Mouse (Mus musculus): Measurements from ENCODE around the gene Sec11a. TPM values are rescaled to one million over a fixed set of nuclear protein-coding genes. Genes with fewer than 3 reads are reported as not detected.

Sec11a gene
- total RNA-seq, 1 experiment: 171 TPM

- no peaks in the 10 kb centered on the region for H3K9me3 ChIP-seq (ENCODE audit: control insufficient read depth, insufficient read depth, low read depth, low read length)
- no peak overlapping the region for H3K4me3 ChIP-seq (ENCODE audit: insufficient read depth in 1 of 2, low read depth in 1 of 2, low read length in 2 of 2, poor library complexity in 1 of 2, severe bottlenecking in 1 of 2)
- no peak overlapping the region for H3K9ac ChIP-seq (ENCODE audit: insufficient read depth, low read depth, low read length, poor library complexity, severe bottlenecking)
- H3K27ac ChIP-seq (ENCODE audit: insufficient read depth, low read depth, low read length, poor library complexity, severe bottlenecking): no peak overlapping the region
- no peak for DNase-seq (ENCODE audit: low read depth, low spot score)
- TF ChIP-seq MAFK (IDR thresholded peaks at IDR 0.05; ENCODE audit: insufficient read depth, low read depth, low read length) (no peak), ZC3H11A (IDR thresholded peaks at IDR 0.05; ENCODE audit: borderline replicate concordance, low read depth, low read length) (no peak), CHD2 (IDR thresholded peaks at IDR 0.05; ENCODE audit: low read depth, low read length) (no peak), ZNF384 (IDR thresholded peaks at IDR 0.05; ENCODE audit: low read depth, low read length) (no peak), HCFC1 (IDR thresholded peaks at IDR 0.05; ENCODE audit: borderline replicate concordance, insufficient read depth, low read length) (no peak)
- peaks cover 0 to 4% of the 10 kb centered on the region in 2 experiments; a peak in 1 of 4 replicates for H3K4me1 ChIP-seq (ENCODE audit: control insufficient read depth in 2 of 2, insufficient read depth in 2 of 2, low read length in 2 of 2, poor library complexity in 1 of 2)
- H3K36me3 ChIP-seq (ENCODE audit: control insufficient read depth, insufficient read depth, low read length, poor library complexity, severe bottlenecking): no peaks in the 10 kb centered on the region
- in situ Hi-C loops (cut with MboI; ENCODE audit: low sequenced_read_pairs in 2 of 2, unreplicated experiment in 2 of 2): no loop called here
Observed at GRCm38 (mm10) chr7:80866514-80867147, 80.9 kb downstream of the Sec11a start.

DNA sequence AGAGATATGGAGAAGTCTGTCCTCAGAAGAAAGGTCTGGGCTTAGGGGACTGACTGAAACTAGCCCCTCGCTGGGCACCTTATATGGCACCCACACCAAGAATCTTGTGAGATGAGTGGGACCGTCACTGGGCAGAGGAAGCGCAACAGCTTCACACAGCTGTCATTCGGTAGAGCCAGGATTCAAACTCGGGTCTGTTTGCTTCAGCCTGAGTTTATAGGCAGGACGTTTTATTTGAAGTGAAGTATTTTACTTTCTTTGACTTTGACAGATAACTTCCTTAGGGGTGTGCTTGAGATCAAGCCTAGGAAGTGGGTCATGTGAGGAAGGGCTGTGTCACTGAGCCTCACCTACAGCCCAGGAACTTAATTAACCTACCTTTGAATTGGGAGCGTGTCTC, 82.1 kb downstream of the Sec11a start:
- no peak for DNase-seq (ENCODE audit: low read depth, low spot score)
- no peaks in the 10 kb centered on the region for H3K36me3 ChIP-seq (ENCODE audit: control insufficient read depth, insufficient read depth, low read length, poor library complexity, severe bottlenecking)
- no peak for TF ChIP-seq ZNF384 (IDR thresholded peaks at IDR 0.05; ENCODE audit: low read depth, low read length)
- TF ChIP-seq MAFK (IDR thresholded peaks at IDR 0.05; ENCODE audit: insufficient read depth, low read depth, low read length): no peak
- no peak for TF ChIP-seq ZC3H11A (IDR thresholded peaks at IDR 0.05; ENCODE audit: borderline replicate concordance, low read depth, low read length)
- TF ChIP-seq CHD2 (IDR thresholded peaks at IDR 0.05; ENCODE audit: low read depth, low read length): no peak
- TF ChIP-seq HCFC1 (IDR thresholded peaks at IDR 0.05; ENCODE audit: borderline replicate concordance, insufficient read depth, low read length): no peak
- H3K27ac ChIP-seq (ENCODE audit: insufficient read depth, low read depth, low read length, poor library complexity, severe bottlenecking): no peak overlapping the region
- H3K9ac ChIP-seq (ENCODE audit: insufficient read depth, low read depth, low read length, poor library complexity, severe bottlenecking): no peak overlapping the region
- no peaks in the 10 kb centered on the region for H3K9me3 ChIP-seq (ENCODE audit: control insufficient read depth, insufficient read depth, low read depth, low read length)
- no peak overlapping the region for H3K4me3 ChIP-seq (ENCODE audit: insufficient read depth in 1 of 2, low read depth in 1 of 2, low read length in 2 of 2, poor library complexity in 1 of 2, severe bottlenecking in 1 of 2)
- in situ Hi-C loops (cut with MboI; ENCODE audit: low sequenced_read_pairs in 2 of 2, unreplicated experiment in 2 of 2): no loop called here
- H3K4me1 ChIP-seq (ENCODE audit: control insufficient read depth in 2 of 2, insufficient read depth in 2 of 2, low read length in 2 of 2, poor library complexity in 1 of 2): peaks cover 0 to 4% of the 10 kb centered on the region in 2 experiments; a peak in 1 of 4 replicates

DNA sequence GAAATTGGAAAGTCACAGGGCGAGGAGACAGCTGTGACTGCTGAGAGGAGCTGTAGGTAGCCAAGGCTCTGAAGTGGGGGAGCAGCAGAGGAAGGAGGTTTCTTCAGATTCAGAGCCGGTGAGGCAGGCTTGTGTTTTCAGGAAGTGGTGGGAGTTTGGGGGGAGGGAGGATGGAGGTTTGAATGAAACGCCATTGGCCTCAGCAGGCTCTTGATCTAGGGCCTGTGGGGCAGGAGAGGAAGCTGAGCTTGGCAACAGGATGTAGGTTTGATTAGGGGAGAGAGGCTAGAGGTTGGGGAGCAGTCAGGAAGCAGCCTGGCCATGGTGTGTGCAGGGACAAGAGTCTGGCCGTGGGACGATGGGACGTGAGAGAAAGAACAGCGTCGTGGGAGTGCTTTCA, 82.7 kb downstream of the Sec11a start:
- peaks cover 0 to 6% of the 10 kb centered on the region in 2 experiments; a peak in 1 of 4 replicates for H3K4me1 ChIP-seq (ENCODE audit: control insufficient read depth in 2 of 2, insufficient read depth in 2 of 2, low read length in 2 of 2, poor library complexity in 1 of 2)
- H3K4me3 ChIP-seq (ENCODE audit: insufficient read depth in 1 of 2, low read depth in 1 of 2, low read length in 2 of 2, poor library complexity in 1 of 2, severe bottlenecking in 1 of 2): no peak overlapping the region
- H3K9ac ChIP-seq (ENCODE audit: insufficient read depth, low read depth, low read length, poor library complexity, severe bottlenecking): no peak overlapping the region
- no peaks in the 10 kb centered on the region for H3K36me3 ChIP-seq (ENCODE audit: control insufficient read depth, insufficient read depth, low read length, poor library complexity, severe bottlenecking)
- in situ Hi-C loops (cut with MboI; ENCODE audit: low sequenced_read_pairs in 2 of 2, unreplicated experiment in 2 of 2): no loop called here
- H3K27ac ChIP-seq (ENCODE audit: insufficient read depth, low read depth, low read length, poor library complexity, severe bottlenecking): no peak overlapping the region
- no peaks in the 10 kb centered on the region for H3K9me3 ChIP-seq (ENCODE audit: control insufficient read depth, insufficient read depth, low read depth, low read length)
- TF ChIP-seq HCFC1 (IDR thresholded peaks at IDR 0.05; ENCODE audit: borderline replicate concordance, insufficient read depth, low read length): no peak
- no peak for DNase-seq (ENCODE audit: low read depth, low spot score)

GRCm38 (mm10) chr7:80864151-80864550, 83.4 kb downstream of the Sec11a start:
- no peak overlapping the region for H3K4me3 ChIP-seq (ENCODE audit: insufficient read depth in 1 of 2, low read depth in 1 of 2, low read length in 2 of 2, poor library complexity in 1 of 2, severe bottlenecking in 1 of 2)
- no peaks in the 10 kb centered on the region for H3K36me3 ChIP-seq (ENCODE audit: control insufficient read depth, insufficient read depth, low read length, poor library complexity, severe bottlenecking)
- in situ Hi-C loops (cut with MboI; ENCODE audit: low sequenced_read_pairs in 2 of 2, unreplicated experiment in 2 of 2): no loop called here
- H3K9me3 ChIP-seq (ENCODE audit: control insufficient read depth, insufficient read depth, low read depth, low read length): no peaks in the 10 kb centered on the region
- no peak overlapping the region for H3K9ac ChIP-seq (ENCODE audit: insufficient read depth, low read depth, low read length, poor library complexity, severe bottlenecking)
- no peak for DNase-seq (ENCODE audit: low read depth, low spot score)
- no peak overlapping the region for H3K27ac ChIP-seq (ENCODE audit: insufficient read depth, low read depth, low read length, poor library complexity, severe bottlenecking)
- H3K4me1 ChIP-seq (ENCODE audit: control insufficient read depth in 2 of 2, insufficient read depth in 2 of 2, low read length in 2 of 2, poor library complexity in 1 of 2): peaks cover 0 to 6% of the 10 kb centered on the region in 2 experiments; a peak in 1 of 4 replicates
- TF ChIP-seq CHD2 (IDR thresholded peaks at IDR 0.05; ENCODE audit: low read depth, low read length): no peak
- TF ChIP-seq ZC3H11A (IDR thresholded peaks at IDR 0.05; ENCODE audit: borderline replicate concordance, low read depth, low read length): no peak
- TF ChIP-seq HCFC1 (IDR thresholded peaks at IDR 0.05; ENCODE audit: borderline replicate concordance, insufficient read depth, low read length): no peak
- TF ChIP-seq MAFK (IDR thresholded peaks at IDR 0.05; ENCODE audit: insufficient read depth, low read depth, low read length): no peak
- TF ChIP-seq ZNF384 (IDR thresholded peaks at IDR 0.05; ENCODE audit: low read depth, low read length): no peak

GRCm38 (mm10) chr7:80863520-80863919, 84.1 kb downstream of the Sec11a start:
- Histone ChIP-seq H3K4me3 (ENCODE audit: insufficient read depth in 1 of 2, low read depth in 1 of 2, low read length in 2 of 2, poor library complexity in 1 of 2, severe bottlenecking in 1 of 2) (no peak overlapping the region), H3K36me3 (ENCODE audit: control insufficient read depth, insufficient read depth, low read length, poor library complexity, severe bottlenecking) (no peaks in the 10 kb centered on the region), H3K9ac (ENCODE audit: insufficient read depth, low read depth, low read length, poor library complexity, severe bottlenecking) (no peak overlapping the region), H3K27ac (ENCODE audit: insufficient read depth, low read depth, low read length, poor library complexity, severe bottlenecking) (no peak overlapping the region), H3K9me3 (ENCODE audit: control insufficient read depth, insufficient read depth, low read depth, low read length) (no peaks in the 10 kb centered on the region), H3K4me1 (ENCODE audit: control insufficient read depth in 2 of 2, insufficient read depth in 2 of 2, low read length in 2 of 2, poor library complexity in 1 of 2) (peaks cover 0 to 6% of the 10 kb centered on the region in 2 experiments; a peak in 1 of 4 replicates)
- in situ Hi-C loops (cut with MboI; ENCODE audit: low sequenced_read_pairs in 2 of 2, unreplicated experiment in 2 of 2): no loop called here
- TF ChIP-seq MAFK (IDR thresholded peaks at IDR 0.05; ENCODE audit: insufficient read depth, low read depth, low read length) (no peak), ZC3H11A (IDR thresholded peaks at IDR 0.05; ENCODE audit: borderline replicate concordance, low read depth, low read length) (no peak), ZNF384 (IDR thresholded peaks at IDR 0.05; ENCODE audit: low read depth, low read length) (no peak), CHD2 (IDR thresholded peaks at IDR 0.05; ENCODE audit: low read depth, low read length) (no peak), HCFC1 (IDR thresholded peaks at IDR 0.05; ENCODE audit: borderline replicate concordance, insufficient read depth, low read length) (no peak)
- no peak for DNase-seq (ENCODE audit: low read depth, low spot score)
